Mouse (Mus musculus): ENCODE measurements around the gene Map7.

Gene Map7

DNA sequence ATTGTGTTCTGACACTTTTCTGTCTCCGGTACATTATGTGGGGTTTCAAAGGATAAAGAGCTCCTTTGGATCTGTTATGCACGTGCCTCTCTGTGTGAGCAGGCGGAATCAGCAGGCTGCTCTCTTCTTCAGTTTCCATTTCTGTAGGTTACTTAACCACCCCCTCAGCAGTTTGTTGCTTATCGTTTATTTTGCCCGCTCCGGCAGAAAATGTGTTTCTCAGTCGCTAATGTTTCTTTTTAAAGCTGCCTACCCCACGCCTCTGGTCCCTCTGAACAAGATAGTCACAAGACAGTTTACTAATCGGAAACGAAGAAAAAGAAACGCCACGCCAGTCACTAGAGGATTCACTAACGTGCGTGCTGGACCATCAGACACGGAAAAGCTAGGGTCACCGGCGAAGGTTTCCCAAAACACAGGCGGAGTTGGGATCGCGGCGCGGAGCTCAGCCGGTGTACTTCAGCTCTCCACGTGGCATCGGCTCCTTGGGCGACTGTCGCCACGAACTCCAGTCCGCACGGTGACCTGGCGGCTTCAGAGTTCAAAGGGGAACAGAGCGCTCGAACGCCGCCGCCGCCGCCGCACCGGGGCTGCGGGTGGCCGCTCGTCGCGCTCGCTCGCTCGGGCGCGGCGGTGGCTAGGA, at the start of gene Map7:
Map7 (plus strand) TSS at position 342 of the 643 bp plus-strand sequence.
- in situ Hi-C loops (cut with MboI, MseI): loop anchor here (10.0 kb wide), 1 partner anchor 573 kb away; no protein-coding TSS in a partner anchor

DNA sequence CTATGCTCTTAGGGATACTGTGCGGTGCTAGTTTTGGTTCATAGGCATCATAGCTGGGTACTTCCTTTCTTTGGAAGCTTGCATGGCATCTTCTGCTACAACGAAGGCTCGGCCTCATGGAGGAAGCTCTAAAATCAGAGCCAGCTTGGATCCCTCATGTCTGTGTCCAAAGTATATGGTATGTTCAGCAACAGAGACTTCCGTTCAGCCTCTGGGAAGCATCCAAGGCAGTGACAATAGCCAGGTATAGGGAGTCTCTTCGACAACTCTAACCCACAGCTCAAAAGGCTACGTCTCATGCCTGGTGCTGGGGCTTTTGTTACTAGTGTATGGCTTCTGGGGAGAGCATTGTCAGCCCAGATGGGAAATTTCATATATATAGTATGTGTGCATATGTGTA, 46.8 kb upstream of the Map7 start:
- in situ Hi-C loops (cut with MboI, MseI): no loop called here

DNA sequence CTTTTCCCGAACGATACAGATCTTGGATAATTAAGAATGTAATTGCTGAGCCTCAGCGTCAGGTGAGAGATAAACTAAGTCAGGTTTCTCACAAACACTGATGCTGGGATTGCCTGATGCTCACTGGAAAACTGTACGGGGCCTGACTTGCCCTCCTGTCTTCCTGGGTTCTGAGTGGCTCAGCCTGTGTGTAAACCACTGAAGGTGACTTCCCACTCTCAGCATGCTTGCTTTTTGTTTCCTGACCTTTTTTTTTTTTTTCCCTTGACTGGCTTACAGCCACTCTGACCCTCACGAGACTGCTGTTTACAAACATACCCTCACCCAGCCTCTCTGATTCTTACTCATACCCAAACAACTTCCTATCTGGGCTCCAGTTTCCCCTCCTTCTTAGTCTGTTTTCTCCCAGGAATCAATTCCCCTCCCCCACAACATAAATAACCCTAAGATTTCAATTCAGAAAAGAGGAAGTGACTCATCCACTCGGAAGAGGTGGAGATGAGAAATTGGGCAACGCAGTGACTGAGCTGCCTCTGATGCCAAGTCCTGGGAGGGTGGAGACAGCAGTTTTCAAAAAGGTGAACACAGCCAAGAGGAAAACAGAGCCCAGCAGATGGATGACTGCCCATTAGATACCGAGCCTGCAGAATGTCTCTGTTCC, 43.9 kb upstream of the Map7 start:
- in situ Hi-C loops (cut with MboI, MseI): no loop called here

DNA sequence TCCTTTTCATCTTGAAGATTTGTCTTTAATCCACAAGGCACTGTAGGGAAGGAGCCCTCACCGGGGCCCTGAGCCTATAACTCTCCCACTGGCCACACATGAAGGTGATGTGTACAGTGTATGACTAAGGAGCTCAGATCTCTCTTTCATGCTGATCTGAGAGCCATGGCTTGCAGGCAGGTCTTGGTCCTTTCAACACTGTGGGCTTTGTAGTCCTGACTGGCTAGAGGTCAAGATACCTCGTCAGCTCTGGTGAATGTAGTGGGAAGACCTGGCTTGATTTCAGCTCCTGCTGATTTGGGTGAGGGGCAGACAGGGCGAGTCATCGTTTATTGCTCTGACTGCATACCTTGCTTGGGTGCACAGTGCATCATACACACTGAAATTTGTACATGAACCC, 42.7 kb upstream of the Map7 start:
- in situ Hi-C loops (cut with MboI, MseI): no loop called here

DNA sequence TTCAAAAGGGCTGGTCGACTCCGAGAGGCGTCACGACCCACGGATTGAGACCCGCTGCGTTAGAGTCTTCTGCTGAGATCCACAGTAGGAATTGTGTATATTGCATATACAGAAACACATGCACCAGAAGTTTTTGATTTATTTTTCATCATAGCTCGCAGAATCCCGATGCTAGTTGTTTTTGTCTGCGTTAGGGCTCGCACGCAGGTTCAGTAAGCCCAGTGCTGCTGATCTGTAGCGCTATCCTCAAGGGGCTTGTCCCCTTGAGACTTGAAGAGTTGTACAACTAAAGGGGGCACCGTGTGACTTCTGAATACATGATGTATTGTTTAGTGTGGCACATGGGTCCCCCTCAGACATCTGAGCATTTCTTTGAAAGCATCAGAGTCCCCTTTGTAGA, 41.2 kb upstream of the Map7 start:
- in situ Hi-C loops (cut with MboI, MseI): no loop called here

DNA sequence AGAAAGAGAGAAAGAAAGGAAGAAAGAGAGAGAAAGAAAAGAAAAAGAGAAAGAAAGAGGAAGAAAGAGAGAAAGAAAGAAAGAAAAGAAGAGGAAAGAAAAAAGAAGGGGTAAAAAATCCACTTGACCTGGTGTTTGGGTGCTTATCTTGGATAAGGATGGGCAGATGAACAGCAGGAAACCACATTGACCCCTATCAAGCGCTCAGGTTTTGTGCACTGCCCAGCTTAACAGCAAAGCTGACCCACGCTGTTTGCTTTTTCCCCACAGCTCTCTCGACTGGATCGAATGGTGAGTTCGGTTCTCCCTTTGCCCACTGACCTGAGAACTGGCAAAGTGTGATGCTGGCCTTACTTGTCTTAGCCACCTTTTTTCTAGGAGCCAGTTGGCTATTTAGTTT, 36.8 kb upstream of the Map7 start:
- in situ Hi-C loops (cut with MboI, MseI): no loop called here

DNA sequence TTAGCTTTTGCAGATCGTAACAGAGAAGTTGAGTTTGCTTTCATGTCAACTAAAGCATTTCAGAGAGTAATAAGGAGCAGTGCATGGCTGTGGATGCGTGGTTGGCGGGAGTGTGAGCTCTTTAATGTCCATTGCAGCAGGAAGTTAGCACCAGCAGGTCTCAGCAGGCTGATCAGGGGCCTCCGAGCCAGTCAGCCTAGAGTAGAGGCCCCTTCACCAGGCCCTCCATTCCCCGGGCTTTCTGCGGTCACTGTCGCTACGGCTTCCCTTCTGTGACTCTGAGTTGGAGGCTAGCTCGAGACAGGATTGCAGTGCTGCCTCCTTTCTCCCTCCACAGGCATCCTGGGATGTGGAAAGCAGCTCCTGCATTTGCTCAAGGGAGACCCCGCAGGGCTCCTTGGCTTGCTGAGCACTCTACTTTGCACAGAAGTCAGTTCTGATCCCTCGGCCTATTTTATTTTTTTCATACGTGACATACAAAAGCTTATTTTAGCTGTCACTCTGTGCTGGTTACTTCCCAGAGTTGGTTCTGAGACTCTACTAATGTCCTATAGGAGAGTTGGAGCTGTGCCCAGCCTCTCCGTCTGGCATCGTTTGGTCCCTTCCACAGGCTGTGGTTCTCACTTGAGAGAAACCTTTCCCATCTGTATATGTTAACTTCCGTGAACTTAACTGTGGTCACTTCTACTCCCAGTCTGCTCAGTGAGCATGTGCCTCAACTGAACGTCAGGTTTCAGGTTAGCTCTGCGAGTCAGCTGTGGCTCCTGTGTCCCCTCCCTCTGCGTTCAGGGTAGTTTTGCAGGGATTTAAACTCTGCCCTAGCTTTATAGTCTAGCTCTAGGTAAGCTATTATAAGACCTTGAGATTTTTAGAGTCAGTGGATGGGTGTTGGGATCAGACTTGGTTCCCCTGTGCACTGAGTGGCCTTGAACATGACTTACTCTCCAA, 36.0 kb upstream of the Map7 start:
- in situ Hi-C loops (cut with MboI, MseI): no loop called here

DNA sequence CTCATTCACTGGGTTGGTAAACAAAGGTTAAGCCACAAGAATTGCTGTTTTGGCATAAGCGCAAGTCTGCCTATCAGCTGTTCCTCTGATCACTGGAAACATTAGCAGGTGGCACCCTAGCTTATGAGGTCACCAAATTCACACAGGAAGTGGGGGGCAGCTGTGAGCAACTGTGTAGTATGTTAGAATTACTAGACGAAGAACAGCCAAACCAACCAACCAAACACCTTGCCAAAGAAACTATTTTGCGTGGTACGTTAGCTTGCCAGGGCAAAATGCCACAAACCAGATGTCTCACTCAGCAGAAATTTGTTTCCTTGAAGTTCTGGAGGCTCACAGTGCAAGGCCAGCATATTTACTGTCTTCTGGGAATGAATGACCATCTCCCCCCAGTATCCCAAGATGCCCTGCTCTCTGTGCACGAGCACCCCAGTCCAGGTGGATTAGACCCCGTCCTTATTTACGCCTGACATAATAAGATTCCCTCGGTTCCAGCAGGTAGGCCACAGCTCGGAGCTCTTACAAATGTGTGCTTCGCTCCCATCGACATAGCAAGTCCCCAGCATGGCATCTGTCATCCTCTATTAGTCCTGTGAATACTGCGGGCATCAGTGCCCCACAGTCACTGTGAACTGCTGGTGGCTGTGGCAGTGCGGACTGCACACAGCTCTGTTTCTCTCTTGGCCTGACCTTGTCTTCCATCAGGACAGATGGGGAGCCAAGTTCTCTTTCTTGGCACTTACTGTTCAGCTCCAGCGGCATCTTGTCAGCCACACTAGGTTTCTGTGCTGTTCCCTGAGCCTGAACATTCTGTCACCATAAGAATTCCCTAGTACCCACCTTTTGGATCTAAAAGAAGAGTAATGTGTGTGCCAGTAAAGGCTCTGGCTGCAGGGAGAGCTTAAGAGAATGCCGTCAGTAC, 28.5 kb upstream of the Map7 start:
- in situ Hi-C loops (cut with MboI, MseI): no loop called here

DNA sequence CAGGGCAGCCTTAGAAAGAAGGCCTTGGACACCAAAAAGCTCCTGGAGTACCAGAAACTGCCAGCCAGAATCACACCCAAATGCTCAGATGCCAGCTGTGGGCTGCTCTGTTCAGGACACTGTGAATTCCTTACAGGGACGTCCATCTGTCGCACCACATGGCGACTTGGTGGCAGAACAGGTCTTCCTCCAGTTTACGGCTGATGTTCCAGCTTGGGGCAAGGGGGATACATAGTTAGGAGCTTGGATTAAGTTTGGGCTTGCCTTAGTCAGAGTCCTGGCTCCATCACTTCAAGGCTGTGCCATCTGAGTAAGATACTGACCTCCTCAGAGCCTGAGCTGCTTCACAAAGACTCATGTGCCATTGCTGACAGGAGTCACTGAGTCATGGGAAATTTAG, 26.3 kb upstream of the Map7 start:
- in situ Hi-C loops (cut with MboI, MseI): no loop called here

DNA sequence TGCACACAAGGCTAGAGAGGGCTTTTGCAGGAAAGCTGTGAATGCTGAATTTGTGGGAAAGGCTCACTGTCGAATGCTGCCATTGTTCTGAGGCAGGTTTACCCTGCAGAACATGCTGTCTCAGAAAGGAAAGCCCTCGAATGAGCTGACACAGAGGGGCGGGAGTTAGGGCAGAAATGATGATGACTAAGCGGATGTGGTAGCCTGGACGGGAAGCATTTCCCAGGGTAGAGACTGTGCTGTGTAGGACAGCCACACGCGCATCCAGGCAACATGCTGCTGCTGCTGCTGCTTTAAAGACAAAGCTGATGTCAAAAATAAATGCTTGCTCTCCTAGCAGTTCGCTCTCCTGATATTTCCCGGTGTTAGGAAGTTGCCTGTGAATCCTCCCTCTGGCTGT, 24.9 kb upstream of the Map7 start:
- in situ Hi-C loops (cut with MboI, MseI): no loop called here

DNA sequence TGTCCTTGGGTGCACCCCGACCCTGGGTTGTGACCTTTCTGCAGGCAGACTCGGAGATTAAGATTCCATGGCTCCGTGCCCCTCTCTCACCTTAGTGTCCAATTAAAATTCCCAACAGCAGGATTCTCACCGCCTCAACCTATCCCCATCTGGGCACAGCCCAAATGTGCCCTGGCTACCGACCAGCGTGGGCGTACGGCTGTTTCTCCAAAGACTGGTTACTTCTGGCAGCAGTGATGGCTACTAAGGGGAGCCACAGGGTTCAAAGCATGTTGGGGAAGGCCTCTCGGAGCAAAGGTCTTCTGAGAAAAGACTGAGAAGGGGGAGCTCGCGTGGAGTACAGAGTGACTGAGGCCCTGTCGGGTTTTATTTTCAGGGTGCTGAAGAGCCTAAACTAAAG, 23.7 kb upstream of the Map7 start:
- in situ Hi-C loops (cut with MboI, MseI): no loop called here

DNA sequence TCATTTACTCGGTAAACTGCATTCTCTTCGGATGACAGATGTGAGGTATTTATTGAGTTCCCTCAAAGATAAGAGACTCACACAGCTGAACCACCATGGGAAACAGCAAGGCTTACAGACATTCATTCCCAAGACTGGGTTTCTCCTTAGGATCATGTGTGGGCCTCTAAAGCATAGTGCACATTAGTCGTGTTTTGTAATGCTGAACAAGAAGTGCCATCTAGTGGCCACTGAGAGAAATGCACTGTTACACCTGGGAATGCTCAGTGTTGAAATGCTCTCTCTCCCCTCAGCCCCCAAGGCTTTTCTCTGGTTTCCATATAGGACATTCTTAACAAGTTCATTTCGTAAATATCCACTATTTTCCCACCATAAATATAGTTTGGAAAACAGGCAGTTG, 23.0 kb upstream of the Map7 start:
- in situ Hi-C loops (cut with MboI, MseI): loop anchor here (5.0 kb wide), 1 partner anchor 58 kb away; no protein-coding TSS in a partner anchor

DNA sequence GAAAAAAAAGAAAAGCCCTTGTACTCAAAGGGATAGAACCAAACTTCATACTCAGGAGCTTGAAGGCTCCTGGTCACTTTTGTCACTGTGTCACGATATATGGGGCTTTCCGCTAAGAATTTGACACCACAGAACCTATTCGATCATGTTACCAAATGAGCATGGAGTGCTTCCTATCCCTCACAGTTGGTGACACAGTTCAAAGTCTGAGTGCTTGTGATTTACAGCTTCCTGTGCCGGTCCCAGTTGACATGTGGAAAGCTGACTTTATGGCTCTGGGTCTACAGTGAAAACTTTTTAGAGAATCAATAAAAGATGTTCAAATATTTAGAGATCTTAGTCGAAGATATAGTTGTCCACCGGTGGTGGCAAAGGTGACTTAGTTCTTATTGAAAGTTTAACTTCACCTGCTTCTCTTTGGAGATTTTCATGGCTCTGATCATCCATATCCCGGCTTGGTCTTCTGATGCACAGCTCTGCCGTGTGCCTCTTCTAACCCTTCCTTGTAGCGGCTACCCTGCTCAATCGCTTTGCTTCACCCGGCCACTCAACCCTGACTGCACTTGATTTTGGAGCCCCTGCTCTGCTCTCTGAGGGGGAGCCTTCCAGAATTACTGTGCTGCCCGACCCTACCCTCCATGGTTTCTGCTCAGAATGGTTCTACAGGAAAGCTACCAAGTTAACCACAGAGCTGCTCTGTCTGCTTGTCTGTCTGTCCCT, 15.2 kb upstream of the Map7 start:
- in situ Hi-C loops (cut with MboI, MseI): no loop called here

DNA sequence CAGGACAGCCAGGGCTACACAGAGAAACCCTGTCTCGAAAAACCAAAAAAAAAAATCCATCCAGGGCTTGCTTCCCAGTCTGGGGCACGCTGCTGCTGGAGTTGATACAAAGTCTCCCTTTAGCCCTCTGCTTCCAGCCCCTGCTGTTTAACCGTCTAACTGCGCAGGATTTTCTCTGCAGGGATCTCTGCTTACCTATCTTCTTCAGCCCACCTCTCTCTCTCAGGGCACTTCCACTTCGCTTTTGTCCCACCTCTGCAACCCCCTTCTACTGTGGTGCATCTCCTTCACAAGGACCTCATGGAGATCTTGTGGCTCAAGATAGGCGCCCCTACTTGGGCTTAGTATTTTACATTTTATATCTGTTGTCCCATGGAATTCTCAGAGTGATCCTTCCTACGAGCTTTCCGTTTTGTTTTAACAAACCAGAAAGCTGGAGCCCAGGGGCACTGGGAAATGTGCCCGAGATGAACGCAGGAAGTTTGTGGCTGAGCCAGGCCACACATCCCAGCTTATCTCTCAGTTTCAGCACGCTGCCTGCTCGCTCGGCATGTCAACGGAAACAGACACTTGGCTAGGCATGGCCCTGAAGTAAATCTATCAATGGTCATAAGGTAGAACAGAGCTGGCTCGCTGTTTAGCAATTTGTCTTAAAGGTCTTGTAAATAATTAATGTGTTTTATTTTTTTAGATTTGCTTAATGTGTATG, 12.8 kb upstream of the Map7 start:
- in situ Hi-C loops (cut with MboI, MseI): no loop called here

DNA sequence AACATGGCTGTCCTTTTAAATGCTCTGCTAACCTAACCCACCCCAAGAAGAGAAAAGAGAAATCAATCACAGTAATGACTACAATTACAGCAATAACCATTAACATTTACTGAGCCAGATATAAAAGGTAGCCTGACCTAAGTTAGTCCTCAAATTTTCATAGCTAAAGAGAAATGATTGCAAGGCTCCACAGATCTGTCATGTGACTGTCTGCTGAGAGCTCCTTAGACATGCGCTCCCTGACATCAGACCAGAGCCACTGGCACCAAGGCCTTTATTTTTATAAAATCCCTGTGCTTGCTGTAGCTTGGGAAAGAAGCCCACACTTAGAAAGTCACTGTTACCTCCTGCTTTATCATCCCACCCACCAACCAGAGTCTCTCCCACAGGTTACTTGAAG, 11.8 kb upstream of the Map7 start:
- in situ Hi-C loops (cut with MboI, MseI): no loop called here

DNA sequence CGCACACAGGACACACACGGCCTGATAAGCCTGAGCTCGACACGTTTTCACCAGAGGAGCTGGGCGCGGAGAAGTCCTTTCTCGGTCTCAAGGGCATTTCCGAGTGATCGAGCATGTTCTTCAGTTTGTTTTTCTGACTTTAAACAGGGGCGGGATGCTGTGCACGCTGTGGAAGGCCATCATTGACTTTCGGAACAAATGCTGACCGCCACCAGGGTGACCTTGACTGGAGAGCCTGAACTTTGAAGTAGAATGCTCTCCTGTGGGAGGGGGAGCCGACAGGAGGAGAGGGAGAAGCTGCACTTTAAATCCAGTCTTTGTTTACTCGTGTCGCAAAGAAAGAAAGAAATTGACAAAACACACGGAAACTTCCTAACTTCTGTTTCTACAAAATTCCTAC, 6.9 kb upstream of the Map7 start:
- in situ Hi-C loops (cut with MboI, MseI): loop anchor here (10.0 kb wide), 1 partner anchor 567 kb away; no protein-coding TSS in a partner anchor

DNA sequence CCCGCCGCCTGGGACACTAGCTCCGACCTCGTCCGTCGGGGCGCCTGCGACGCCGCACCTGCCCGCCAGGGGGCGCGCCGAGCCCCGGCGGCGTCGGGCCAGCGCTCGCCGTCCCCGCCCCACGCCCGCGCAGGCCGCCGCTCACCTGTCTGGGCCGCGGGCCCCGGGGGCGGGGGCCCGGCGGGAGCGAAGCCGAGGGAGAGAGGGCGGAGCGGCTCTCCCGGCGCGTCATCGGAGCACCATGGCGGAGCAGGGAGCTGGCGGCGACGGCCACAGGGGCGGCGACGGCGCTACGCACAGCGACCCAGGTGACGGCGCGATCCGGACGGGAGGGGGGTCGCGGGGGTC, 476 bp downstream of the Map7 start:
- in situ Hi-C loops (cut with MboI, MseI): loop anchor here (10.0 kb wide), 1 partner anchor 574 kb away; no protein-coding TSS in a partner anchor

DNA sequence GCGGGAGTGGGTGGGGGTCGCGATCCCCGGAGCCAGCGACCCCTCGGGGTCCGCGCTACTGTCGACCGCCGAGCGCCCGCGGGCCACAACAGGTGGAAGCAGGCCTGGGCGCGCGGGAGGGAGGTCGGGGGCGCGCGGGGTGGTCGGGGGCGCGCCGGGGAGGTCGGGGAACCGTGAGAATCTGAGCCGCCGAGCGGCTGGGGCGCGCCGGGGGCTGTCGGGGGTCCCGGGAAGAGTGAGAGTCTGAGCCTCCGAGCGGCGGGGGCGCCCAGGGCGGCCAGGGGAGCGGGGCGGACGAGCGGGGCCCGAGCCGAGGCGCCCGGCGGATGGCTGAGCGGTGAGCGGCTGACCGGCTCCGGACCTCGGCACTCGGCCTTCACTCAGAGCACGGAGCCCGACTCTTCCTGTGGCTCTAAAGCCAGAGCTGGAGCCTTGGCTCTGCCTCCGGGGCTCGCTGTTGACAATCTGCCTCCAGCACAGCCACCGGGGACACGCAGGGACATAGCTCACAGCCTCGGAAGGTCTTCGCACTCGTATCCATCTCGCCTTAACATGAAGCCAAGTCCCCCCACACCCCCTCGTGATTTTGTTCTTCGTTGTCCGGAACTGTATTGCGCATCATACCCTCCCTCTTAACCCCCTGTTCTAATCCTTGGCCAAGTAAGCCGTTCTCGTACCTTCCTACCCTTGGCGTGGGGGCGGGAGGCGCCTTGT, 1.0 kb downstream of the Map7 start:
- in situ Hi-C loops (cut with MboI, MseI): loop anchor here (10.0 kb wide), 1 partner anchor 574 kb away; no protein-coding TSS in a partner anchor

DNA sequence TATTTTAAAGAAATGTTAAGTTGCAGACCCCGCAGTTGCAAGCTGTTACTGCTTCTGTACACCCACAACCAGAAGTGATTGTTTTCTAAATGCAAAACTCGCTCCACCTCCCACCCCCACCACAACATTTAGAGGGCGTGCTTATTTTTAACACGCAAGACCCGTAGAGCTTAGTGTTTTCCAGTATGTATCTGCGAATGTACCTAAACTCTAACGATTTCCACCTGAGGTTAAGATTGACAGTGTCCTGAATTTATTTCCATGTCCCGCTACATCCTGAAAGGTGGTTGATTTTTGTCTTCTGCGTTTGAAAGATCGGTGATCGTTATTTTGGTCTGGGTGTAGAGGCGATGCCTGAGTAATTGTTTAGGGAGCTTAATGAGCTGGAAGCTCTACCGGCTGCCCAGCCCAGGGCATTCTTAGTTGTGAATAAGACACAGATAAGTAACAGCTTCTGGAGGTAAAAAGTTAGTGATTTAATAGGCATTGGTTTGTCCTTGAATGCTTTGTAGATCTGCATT, 1.6 kb downstream of the Map7 start:
- in situ Hi-C loops (cut with MboI, MseI): loop anchor here (10.0 kb wide), 1 partner anchor 575 kb away; no protein-coding TSS in a partner anchor
